Mouse (Mus musculus) midbrain, embryonic 16.5 days (tissue): ENCODE data around the gene Gm21994. TPM values are rescaled to one million over a fixed set of nuclear protein-coding genes. Genes with fewer than 3 reads are reported as not detected.
"Not testable (repeated sequence)": the region's sequence is repeated elsewhere in the genome, so short reads cannot be mapped to it uniquely, and the experiment has no call there.

Source experiments
- ATAC-seq: fragments of 200-750 bp; cut with Nextera tagmentation; 2 replicates; pipeline ENCODE4 v1.8.0; 2017; ENCODE audit warnings: moderate TSS enrichment
- H3K27ac ChIP-seq: fragments of 300-500 bp; sonication (generic); 2 replicates; pipeline ENCODE4 v1.5.1; 2014; ENCODE audit warnings: mild to moderate bottlenecking, low read length, mixed read lengths
- H3K27me3 ChIP-seq: fragments of 300-500 bp; sonication (generic); 2 replicates; pipeline ENCODE4 v1.6.1; 2014; ENCODE audit warnings: low read depth, low read length, mixed read lengths; ENCODE audit not compliant: control insufficient read depth, insufficient read depth
- H3K36me3 ChIP-seq: fragments of 300-500 bp; sonication (generic); 2 replicates; pipeline ENCODE4 v1.6.1; 2014; ENCODE audit warnings: mild to moderate bottlenecking, low read length, moderate library complexity, mixed read lengths; ENCODE audit not compliant: control insufficient read depth, insufficient read depth
- H3K4me1 ChIP-seq: fragments of 300-500 bp; sonication (generic); 2 replicates; pipeline ENCODE4 v1.6.1; 2014; ENCODE audit warnings: mild to moderate bottlenecking, low read length, mixed read lengths; ENCODE audit not compliant: control insufficient read depth, insufficient read depth
- H3K4me2 ChIP-seq: fragments of 300-500 bp; sonication (generic); 2 replicates; pipeline ENCODE4 v1.6.1; 2014; ENCODE audit warnings: mild to moderate bottlenecking, low read length, mixed read lengths
- H3K4me3 ChIP-seq: fragments of 300-500 bp; sonication (generic); 2 replicates; pipeline ENCODE4 v1.5.1; 2014; ENCODE audit warnings: low read depth, mild to moderate bottlenecking, low read length, moderate library complexity, mixed read lengths
- H3K9ac ChIP-seq: fragments of 300-500 bp; sonication (generic); 2 replicates; pipeline ENCODE4 v1.6.1; 2014; ENCODE audit warnings: low read depth, low read length, mixed read lengths
- H3K9me3 ChIP-seq: fragments of 300-500 bp; sonication (generic); replicated peaks from 2 replicates; pipeline ENCODE4 v1.6.1; 2014; ENCODE audit warnings: mild to moderate bottlenecking, low read length, mixed read lengths; ENCODE audit not compliant: control insufficient read depth, poor library complexity, severe bottlenecking
- WGBS: fragments of 180-500 bp; shearing (Covaris S2); extraction: QIAGEN DNeasy Blood & Tissue Kit; methylation state at CpG from one replicate; pipeline ENCODE4 v1.1.7; 2014; 5-methylcytosine and 5-hydroxymethylcytosine counted together
- polyA plus RNA-seq: library from polyadenylated mRNA; unstranded; fragments of >200 nt; fragmentation: Nextera tagmentation; extraction: Ambion mirVana; gene quantifications from 2 replicates; pipeline ENCODE4 v1.2.1, GENCODE M21; 2015

The Gm21994 gene
- polyA plus RNA-seq, result 3.1 and 3.4 TPM in 2 replicates

DNA sequence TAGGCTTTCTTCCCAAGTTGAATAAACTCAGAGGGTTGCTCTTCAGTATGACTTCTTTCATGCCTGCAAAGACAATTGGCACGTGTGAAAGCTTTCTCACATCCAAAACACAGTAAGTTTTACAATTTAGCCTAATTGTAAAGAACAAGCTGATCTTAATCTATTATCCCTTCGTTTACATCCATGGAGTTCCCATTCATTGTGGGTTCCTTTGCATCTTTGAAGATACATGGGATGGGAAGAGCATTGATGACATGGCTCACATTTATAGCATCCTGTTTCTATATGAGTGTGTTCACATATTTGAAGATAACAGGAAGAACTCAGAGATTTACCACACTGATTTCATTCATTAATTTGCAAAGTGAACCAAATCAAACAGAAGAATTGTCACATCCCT, at the start of gene Gm21994:
Gene Gm21994 (minus strand): TSS at position 101 of the 400 bp plus-strand sequence.
- H3K4me3 ChIP-seq, H3K27ac ChIP-seq, H3K36me3 ChIP-seq, H3K4me2 ChIP-seq, ATAC-seq, H3K27me3 ChIP-seq, H3K4me1 ChIP-seq, H3K9ac ChIP-seq, H3K9me3 ChIP-seq: not testable (repeated sequence)
- 57% methylated on average over 2 of the region's 2 CpGs for WGBS

- no peaks in the 10 kb centered on the region; the same call in 1 of the 2 replicates for H3K9me3 ChIP-seq
- H3K27me3 ChIP-seq, result no peaks in the 10 kb centered on the region
- no peak overlapping the region for H3K9ac ChIP-seq
- no peak overlapping the region for H3K27ac ChIP-seq
- 53% methylated on average over 1 of the region's 1 CpGs for WGBS
- no peak for ATAC-seq
- no peak overlapping the region for H3K4me2 ChIP-seq
- H3K36me3 ChIP-seq, result no peaks in the 10 kb centered on the region
- no peaks in the 10 kb centered on the region for H3K4me1 ChIP-seq
- H3K4me3 ChIP-seq, result no peak overlapping the region
Observed at GRCm38 (mm10) chr2:150299096-150299495, 43.7 kb upstream of the Gm21994 start.

DNA sequence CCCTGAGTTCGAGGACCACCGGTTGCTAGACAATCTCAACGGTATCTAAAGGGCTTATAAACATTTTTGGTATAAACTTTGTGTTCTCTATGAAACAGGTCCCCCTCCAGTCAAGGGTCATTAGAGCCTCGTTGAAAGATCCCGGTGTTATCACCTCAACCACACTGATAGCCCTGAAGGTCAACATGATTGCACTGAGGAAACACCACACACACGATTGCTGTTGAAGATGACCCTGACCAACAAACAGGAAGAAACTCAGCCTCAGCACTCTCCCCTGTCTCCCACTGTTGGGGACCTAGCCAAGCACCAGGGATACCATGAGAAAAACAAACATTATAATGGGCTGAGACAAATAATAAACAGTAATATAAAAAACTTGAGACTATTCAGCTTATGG, 38.3 kb upstream of the Gm21994 start:
- 86% methylated on average over 6 of the region's 6 CpGs for WGBS
- Histone ChIP-seq H3K4me1 (no peaks in the 10 kb centered on the region), H3K27me3 (no peaks in the 10 kb centered on the region), H3K9ac (no peak overlapping the region), H3K4me2 (no peak overlapping the region), H3K9me3 (no peaks in the 10 kb centered on the region), H3K4me3 (no peak overlapping the region), H3K27ac (no peak overlapping the region), H3K36me3 (no peaks in the 10 kb centered on the region)
- no peak for ATAC-seq

- not testable (repeated sequence) for ATAC-seq, H3K9me3 ChIP-seq, H3K36me3 ChIP-seq, H3K4me1 ChIP-seq, H3K27ac ChIP-seq, H3K9ac ChIP-seq, H3K27me3 ChIP-seq, H3K4me2 ChIP-seq, H3K4me3 ChIP-seq
- 83% methylated on average over 3 of the region's 4 CpGs for whole genome bisulfite sequencing
Observed at GRCm38 (mm10) chr2:150257291-150257690, 1.9 kb upstream of the Gm21994 start, which contains the start of gene Gm14124. TSS of gene Gm14124 (plus strand) at chr2:150257517.

- H3K4me1 ChIP-seq, H3K9ac ChIP-seq, H3K4me2 ChIP-seq, ATAC-seq, H3K4me3 ChIP-seq, H3K9me3 ChIP-seq, H3K27ac ChIP-seq, H3K36me3 ChIP-seq, H3K27me3 ChIP-seq: not testable (repeated sequence)
- WGBS, result 62% methylated on average over 2 of the region's 2 CpGs
Observed at GRCm38 (mm10) chr2:150256861-150257260, 1.5 kb upstream of the Gm21994 start.

GRCm38 (mm10) chr2:150243211-150243610, 12.2 kb downstream of the Gm21994 start:
- no peak for ATAC-seq
- no peaks in the 10 kb centered on the region for H3K4me1 ChIP-seq
- H3K4me2 ChIP-seq, result no peak overlapping the region
- peaks cover 32% of the 10 kb centered on the region for H3K9me3 ChIP-seq
- no peak overlapping the region for H3K4me3 ChIP-seq
- no peaks in the 10 kb centered on the region for H3K27me3 ChIP-seq
- WGBS, result 92% methylated on average over 2 of the region's 2 CpGs
- no peak overlapping the region for H3K9ac ChIP-seq
- H3K36me3 ChIP-seq, result peaks cover 19% of the 10 kb centered on the region
- no peak overlapping the region for H3K27ac ChIP-seq

DNA sequence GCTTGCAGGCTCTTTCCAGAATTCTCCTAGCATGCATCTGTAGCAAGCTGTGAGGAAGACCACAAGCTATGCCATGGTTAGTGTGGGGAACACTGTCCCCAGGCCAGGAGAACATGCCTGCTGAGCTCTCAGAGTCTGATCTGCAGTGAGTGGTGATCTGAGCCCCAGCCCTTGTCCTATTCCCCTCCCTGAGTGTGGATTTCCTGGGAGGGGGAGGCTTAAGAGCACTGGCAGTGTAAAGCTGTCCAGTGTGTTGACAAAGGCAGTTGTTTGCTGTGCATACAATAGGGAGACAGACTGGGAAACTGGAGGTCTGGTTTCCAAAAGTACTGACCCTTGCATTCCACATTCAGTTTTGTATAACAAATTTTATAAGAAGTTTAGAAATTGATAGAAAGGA, 32.1 kb downstream of the Gm21994 start:
- ATAC-seq, H3K27ac ChIP-seq: not testable (repeated sequence)

DNA sequence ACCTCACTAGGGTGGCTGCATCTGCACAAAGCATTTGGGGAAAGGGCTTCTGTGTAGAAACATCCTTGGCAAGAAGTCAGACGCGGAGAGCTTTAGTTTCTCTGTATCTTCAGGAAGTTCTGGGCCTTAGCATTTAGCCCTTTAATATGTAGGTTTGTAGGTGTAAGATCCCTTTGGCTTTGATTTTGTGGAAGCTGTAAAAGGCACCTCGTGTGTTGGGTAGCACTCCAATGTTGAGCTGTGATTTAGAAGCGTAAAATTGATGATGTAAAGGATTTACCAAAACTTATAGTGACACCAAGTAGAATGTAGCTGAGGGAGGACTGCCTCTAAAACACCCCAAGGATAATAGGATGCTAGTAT, 37.0 kb downstream of the Gm21994 start:
- Histone ChIP-seq H3K4me2 (peak overlapping the region; percentile 48), H3K9ac (peak overlapping the region; percentile 56; the same call in 1 of the 2 replicates), H3K4me3 (peak overlapping the region; percentile 43), H3K27ac (peak overlapping the region; percentile 28; the same call in 1 of the 2 replicates)
- not testable (repeated sequence) for H3K36me3 ChIP-seq, H3K4me1 ChIP-seq, H3K27me3 ChIP-seq, ATAC-seq, H3K9me3 ChIP-seq
- WGBS, result 7% methylated on average over 2 of the region's 4 CpGs

More for the DNA sequence above, 32.1 kb downstream of the Gm21994 start:
- not testable (repeated sequence) for H3K4me1 ChIP-seq, H3K4me2 ChIP-seq, H3K27me3 ChIP-seq, H3K36me3 ChIP-seq, H3K9ac ChIP-seq, H3K4me3 ChIP-seq, H3K9me3 ChIP-seq

GRCm38 (mm10) chr2:150217600-150218362, 37.6 kb downstream of the Gm21994 start, which contains the start of gene Zfp937:
TSS of gene Zfp937 (plus strand) at chr2:150218073.
- peak; percentile 100 for ATAC-seq
- Histone ChIP-seq H3K4me3 (peak within 1 kb of the TSS; percentile 43), H3K4me2 (peak within 1 kb of the TSS; percentile 48), H3K9ac (peak within 1 kb of the TSS; percentile 56; the same call in 1 of the 2 replicates), H3K27ac (peak within 1 kb of the TSS; percentile 28; the same call in 1 of the 2 replicates)
- not testable (repeated sequence) for H3K9me3 ChIP-seq, H3K36me3 ChIP-seq, H3K27me3 ChIP-seq, H3K4me1 ChIP-seq
- WGBS, result 1% methylated on average over 15 of the region's 15 CpGs
